ENCODE assay signal across 8 mouse cellular contexts in genomic region chr7:19697949-19698906, GRCm38 (mm10). TPM values are rescaled to one million over a fixed set of nuclear protein-coding genes. Genes with fewer than 3 reads are reported as not detected.
DNase-seq lines count a peak whose midpoint lies in the region; ATAC-seq lines count a peak whose summit lies in the region.

No protein-coding gene starts in this region.

- WGBS in heart, embryonic 10.5 days: 1% methylated on average over 28 of the region's 28 CpGs
- 2% methylated on average over 28 of the region's 28 CpGs for WGBS in embryonic facial prominence, embryonic 15.5 days

- H3K4me2 ChIP-seq in embryonic facial prominence, embryonic 15.5 days (replicated peaks): peak overlapping the region; percentile 80

- H3K4me3 ChIP-seq in heart, embryonic 10.5 days: peak overlapping the region; percentile 59
- H3K4me3 ChIP-seq in embryonic facial prominence, embryonic 15.5 days (replicated peaks): peak overlapping the region; percentile 41

- H3K27me3 ChIP-seq in heart, embryonic 10.5 days (ENCODE audit: insufficient read depth, poor library complexity, severe bottlenecking): no peaks in the 10 kb centered on the region
- H3K27me3 ChIP-seq in embryonic facial prominence, embryonic 15.5 days: no peaks in the 10 kb centered on the region

- H3K27ac ChIP-seq in heart, embryonic 10.5 days: peak overlapping the region; percentile 79
- peak overlapping the region; percentile 36; the same call in 1 of the 2 replicates for H3K27ac ChIP-seq in embryonic facial prominence, embryonic 15.5 days (replicated peaks)

- peaks cover 38% of the 10 kb centered on the region for H3K36me3 ChIP-seq in heart, embryonic 10.5 days
- H3K36me3 ChIP-seq in embryonic facial prominence, embryonic 15.5 days: peaks cover 24% of the 10 kb centered on the region

- DNase-seq in heart, embryonic 10.5 days (ENCODE audit: low spot score): no peak
- no peak for DNase-seq in heart, adult 8-10 months (ENCODE audit: low spot score)
- DNase-seq in kidney, adult 9 months: peak; percentile 61
- DNase-seq in testis, postnatal 10 days (ENCODE audit: low spot score): peak; percentile 64
- DNase-seq in gastrocnemius, postnatal 25 days: no peak
- no peak for DNase-seq in cerebellum, postnatal 36 days

- no peaks in the 10 kb centered on the region for H3K9me3 ChIP-seq in heart, embryonic 10.5 days
- no peaks in the 10 kb centered on the region for H3K9me3 ChIP-seq in embryonic facial prominence, embryonic 15.5 days (replicated peaks)

- peak overlapping the region; percentile 21; the same call in 1 of the 2 replicates for H3K9ac ChIP-seq in embryonic facial prominence, embryonic 15.5 days

- H3K4me1 ChIP-seq in heart, embryonic 10.5 days: peaks cover 61% of the 10 kb centered on the region
- H3K4me1 ChIP-seq in embryonic facial prominence, embryonic 15.5 days: peaks cover 36% of the 10 kb centered on the region

- ATAC-seq in embryonic facial prominence, embryonic 15.5 days (ENCODE audit: insufficient number of reproducible peaks, low FRiP score, low TSS enrichment, low read depth): no peak
- 0 out of 2 replicates have a peak, but pooled peaks have one; percentile 14 for ATAC-seq in megakaryocyte, adult 5-6 weeks (ENCODE audit: poor library complexity, severe bottlenecking)

RNA-seq across cellular contexts. Expression of gene Apoe, which starts 0.8 kb away (rescaled TPM):
- 326 and 523 TPM in 2 replicates for polyA plus RNA-seq in heart, embryonic 10.5 days (2016; fragmentation: Nextera tagmentation; extraction: Ambion mirVana)
- total RNA-seq in heart, adult 8-10 months (2022): 100 to 1,000 TPM; 172 to 309 (median 253) TPM
- 442 and 474 TPM in 2 replicates for polyA plus RNA-seq in embryonic facial prominence, embryonic 15.5 days (2015; fragmentation: Nextera tagmentation; extraction: Ambion mirVana)
- total RNA-seq in megakaryocyte, adult 5-6 weeks (2015): 104 and 106 TPM in 2 replicates
- 609 and 642 TPM in 2 replicates for total RNA-seq in megakaryocyte, adult 5-6 weeks (2017)
- 100 to 1,000 TPM in 1 of 2 experiments, 10 to 100 TPM in 1; 53.5 to 108 TPM for total RNA-seq in gastrocnemius, postnatal 25 days (2021)

RNA-seq across cellular contexts. Expression of gene Apoc1, which starts 5.8 kb away (rescaled TPM):
- polyA plus RNA-seq in heart, embryonic 10.5 days (2016; fragmentation: Nextera tagmentation; extraction: Ambion mirVana): 5.4 and 19.9 TPM in 2 replicates
- 1 to 10 TPM in 1 of 4 experiments, under 1 TPM in 1, not detected in 2; 0.98 to 1.1 TPM for total RNA-seq in heart, adult 8-10 months (2022)
- polyA plus RNA-seq in embryonic facial prominence, embryonic 15.5 days (2015; fragmentation: Nextera tagmentation; extraction: Ambion mirVana): 38.9 and 45.8 TPM in 2 replicates
- 3.8 and 7.8 TPM in 2 replicates for total RNA-seq in megakaryocyte, adult 5-6 weeks (2015)
- total RNA-seq in megakaryocyte, adult 5-6 weeks (2017): 4.2 and 15.8 TPM in 2 replicates
- 1 to 10 TPM in 1 of 2 experiments, not detected in 1; 3.7 TPM for total RNA-seq in gastrocnemius, postnatal 25 days (2021)

RNA-seq across cellular contexts. Expression of gene Apoc4, which starts 16.9 kb away (rescaled TPM):
- polyA plus RNA-seq in heart, embryonic 10.5 days (2016; fragmentation: Nextera tagmentation; extraction: Ambion mirVana): 0.65 TPM in 1 of 2 replicates, not detected in the other
- total RNA-seq in heart, adult 8-10 months (2022): not detected
- polyA plus RNA-seq in embryonic facial prominence, embryonic 15.5 days (2015; fragmentation: Nextera tagmentation; extraction: Ambion mirVana): 0.16 TPM in 1 of 2 replicates, not detected in the other
- not detected in 2 replicates for total RNA-seq in megakaryocyte, adult 5-6 weeks (2015)
- 0.04 TPM in 1 of 2 replicates, not detected in the other for total RNA-seq in megakaryocyte, adult 5-6 weeks (2017)
- not detected for total RNA-seq in gastrocnemius, postnatal 25 days (2021)

RNA-seq across cellular contexts. Expression of gene Gm44805, which starts 17.0 kb away (rescaled TPM):
- polyA plus RNA-seq in heart, embryonic 10.5 days (2016; fragmentation: Nextera tagmentation; extraction: Ambion mirVana): 0.46 TPM in 1 of 2 replicates, not detected in the other
- not detected for total RNA-seq in heart, adult 8-10 months (2022)
- polyA plus RNA-seq in embryonic facial prominence, embryonic 15.5 days (2015; fragmentation: Nextera tagmentation; extraction: Ambion mirVana): not detected in 2 replicates
- total RNA-seq in megakaryocyte, adult 5-6 weeks (2015): not detected in 2 replicates
- not detected in 2 replicates for total RNA-seq in megakaryocyte, adult 5-6 weeks (2017)
- not detected for total RNA-seq in gastrocnemius, postnatal 25 days (2021)

RNA-seq across cellular contexts. Expression of gene Tomm40, which starts 17.0 kb away (rescaled TPM):
- polyA plus RNA-seq in heart, embryonic 10.5 days (2016; fragmentation: Nextera tagmentation; extraction: Ambion mirVana): 237 and 260 TPM in 2 replicates
- total RNA-seq in heart, adult 8-10 months (2022): 100 to 1,000 TPM in 1 of 4 experiments, 10 to 100 TPM in 3; 94.0 to 101 (median 99.2) TPM
- 146 and 148 TPM in 2 replicates for polyA plus RNA-seq in embryonic facial prominence, embryonic 15.5 days (2015; fragmentation: Nextera tagmentation; extraction: Ambion mirVana)
- 17.0 and 19.6 TPM in 2 replicates for total RNA-seq in megakaryocyte, adult 5-6 weeks (2015)
- total RNA-seq in megakaryocyte, adult 5-6 weeks (2017): 8.6 and 12.6 TPM in 2 replicates
- total RNA-seq in gastrocnemius, postnatal 25 days (2021): 10 to 100 TPM; 45.1 to 45.4 TPM

Comparison
In these comparisons a context has a peak if more than half of its experiments do, and no peak if none do; other contexts are left out.
1. DNase-seq: peak in kidney, adult 9 months (single experiment) and testis, postnatal 10 days (single experiment); none in heart, embryonic 10.5 days (single experiment), heart, adult 8-10 months (single experiment), gastrocnemius, postnatal 25 days (single experiment) and cerebellum, postnatal 36 days (0 of 2).